Mouse (Mus musculus) midbrain, embryonic 11.5 days (tissue): ENCODE measurements around the gene Atp6v1b1. TPM values are rescaled to one million over a fixed set of nuclear protein-coding genes. Genes with fewer than 3 reads are reported as not detected.
A peak's percentile ranks its signal among the peaks of the same experiment; 100 is the strongest.
"Not testable (repeated sequence)": the region's sequence is repeated elsewhere in the genome, so short reads cannot be mapped to it uniquely, and the experiment has no call there.

Source experiments
- ATAC-seq: fragments of 200-750 bp; cut with Nextera tagmentation; 2 replicates; pipeline ENCODE4 v1.8.0; 2017; ENCODE audit warnings: moderate TSS enrichment, moderate library complexity; ENCODE audit not compliant: low FRiP score
- DNase-seq: peaks from one replicate; pipeline ENCODE4 v3.0.0; 2015; ENCODE audit warnings: low spot score; ENCODE audit errors: missing footprints
- H3K27ac ChIP-seq: fragments of 300-500 bp; sonication (generic); 2 replicates; pipeline ENCODE4 v1.5.1; 2014; ENCODE audit warnings: low read depth, low read length
- H3K27me3 ChIP-seq: fragments of 300-500 bp; sonication (generic); 2 replicates; pipeline ENCODE4 v1.6.1; 2014; ENCODE audit warnings: mild to moderate bottlenecking, low read length, moderate library complexity, mixed read lengths; ENCODE audit not compliant: control insufficient read depth, insufficient read depth
- H3K36me3 ChIP-seq: fragments of 300-500 bp; sonication (generic); 2 replicates; pipeline ENCODE4 v1.6.1; 2014; ENCODE audit warnings: mild to moderate bottlenecking, low read length, moderate library complexity, mixed read lengths; ENCODE audit not compliant: control insufficient read depth, insufficient read depth
- H3K4me1 ChIP-seq: fragments of 300-500 bp; sonication (generic); 2 replicates; pipeline ENCODE4 v1.6.1; 2014; ENCODE audit warnings: low read length; ENCODE audit not compliant: control insufficient read depth, insufficient read depth
- H3K4me2 ChIP-seq: fragments of 300-500 bp; sonication (generic); 2 replicates; pipeline ENCODE4 v1.6.1; 2014; ENCODE audit warnings: mild to moderate bottlenecking, moderate library complexity
- H3K4me3 ChIP-seq: fragments of 300-500 bp; sonication (generic); 2 replicates; pipeline ENCODE4 v1.5.1; 2014; ENCODE audit warnings: low read depth, low read length
- H3K9ac ChIP-seq: fragments of 300-500 bp; sonication (generic); 2 replicates; pipeline ENCODE4 v1.6.1; 2014; ENCODE audit warnings: low read length
- H3K9me3 ChIP-seq: fragments of 300-500 bp; sonication (generic); 2 replicates; pipeline ENCODE4 v1.6.1; 2016; ENCODE audit warnings: low read length; ENCODE audit not compliant: control insufficient read depth
- WGBS: fragments of 180-500 bp; shearing (Covaris S2); extraction: QIAGEN DNeasy Blood & Tissue Kit; methylation state at CpG from one replicate; pipeline ENCODE4 v1.1.7; 2014; 5-methylcytosine and 5-hydroxymethylcytosine counted together
- polyA plus RNA-seq: library from polyadenylated mRNA; unstranded; fragments of >200 nt; fragmentation: Nextera tagmentation; extraction: Ambion mirVana; gene quantifications from 2 replicates; pipeline ENCODE4 v1.2.1, GENCODE M21; 2014

Atp6v1b1 gene
- polyA plus RNA-seq, 1 experiment from 2014 or later, result not detected

DNA sequence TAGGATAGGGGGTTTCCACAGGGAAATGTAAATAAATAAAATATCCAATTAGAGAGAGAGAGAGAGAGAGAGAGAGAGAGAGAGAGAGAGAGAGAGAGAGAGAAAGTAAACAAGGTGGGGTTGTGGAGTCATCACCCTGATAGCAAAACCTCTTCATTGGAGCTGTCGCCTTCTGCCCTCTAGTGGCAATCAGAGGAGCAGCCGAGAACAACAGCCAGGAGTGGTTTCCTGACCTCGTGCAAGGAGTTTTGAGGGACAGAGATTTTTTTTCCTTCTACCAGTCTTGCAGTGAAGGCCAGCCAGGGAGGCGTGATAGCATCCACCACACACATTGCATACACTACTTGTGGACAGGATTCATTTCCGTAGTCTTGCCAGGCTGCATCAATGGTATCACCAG, 36.2 kb downstream of the Atp6v1b1 start:
- 5% methylated on average over 5 of the region's 5 CpGs for WGBS
- Histone ChIP-seq H3K4me1 (peaks cover 10% of the 10 kb centered on the region), H3K9me3 (no peaks in the 10 kb centered on the region), H3K9ac (no peak overlapping the region), H3K27ac (no peak overlapping the region), H3K4me3 (no peak overlapping the region), H3K27me3 (no peaks in the 10 kb centered on the region), H3K36me3 (no peaks in the 10 kb centered on the region), H3K4me2 (no peak overlapping the region)
- ATAC-seq (no peak), DNase-seq (peak; percentile 89)

DNA sequence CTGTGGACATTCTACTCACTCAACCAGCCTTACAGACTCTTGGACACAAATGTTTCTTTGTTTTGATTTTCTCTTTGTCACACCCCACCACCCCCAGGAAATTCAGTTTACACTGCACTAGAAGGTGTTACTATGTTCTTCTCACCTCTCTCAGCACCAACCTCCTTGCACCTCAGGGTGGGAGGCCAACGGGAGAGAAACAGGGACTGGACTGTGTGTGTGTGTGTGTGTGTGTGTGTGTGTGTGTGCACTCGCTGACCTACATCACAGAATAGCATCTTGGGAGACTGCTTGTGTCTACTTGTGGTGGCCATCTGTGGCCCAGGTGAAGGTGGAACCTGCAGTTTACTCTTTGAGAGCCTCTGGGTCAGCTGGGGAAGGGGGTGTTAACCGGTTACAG, 43.6 kb downstream of the Atp6v1b1 start:
- Histone ChIP-seq H3K9ac (no peak overlapping the region), H3K9me3 (no peaks in the 10 kb centered on the region), H3K27ac (no peak overlapping the region), H3K27me3 (no peaks in the 10 kb centered on the region), H3K4me1 (no peaks in the 10 kb centered on the region), H3K36me3 (no peaks in the 10 kb centered on the region), H3K4me3 (no peak overlapping the region), H3K4me2 (no peak overlapping the region)
- no peak for ATAC-seq
- DNase-seq, result no peak
- 85% methylated on average over 3 of the region's 3 CpGs for WGBS

DNA sequence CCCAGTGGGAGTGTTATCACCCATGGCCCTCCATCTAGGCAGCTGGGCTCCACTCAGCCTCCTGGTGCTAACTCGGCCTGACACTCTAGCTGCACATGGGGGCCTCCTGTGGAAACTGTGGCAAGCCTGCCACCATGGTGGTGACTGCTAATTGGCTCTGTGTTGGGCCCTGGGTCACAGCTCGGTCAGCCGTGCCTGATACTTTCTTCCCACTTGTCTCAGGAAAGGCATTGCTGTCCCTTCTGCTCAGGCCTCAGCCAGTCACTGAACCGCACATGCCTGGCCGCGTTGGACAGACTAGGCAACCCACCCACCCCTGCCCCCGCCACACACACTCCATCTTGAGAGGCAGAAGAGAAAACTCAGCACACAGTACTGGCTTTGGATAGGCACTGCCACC, 45.8 kb downstream of the Atp6v1b1 start:
- Histone ChIP-seq H3K27me3 (no peaks in the 10 kb centered on the region), H3K4me1 (no peaks in the 10 kb centered on the region), H3K9me3 (no peaks in the 10 kb centered on the region), H3K36me3 (no peaks in the 10 kb centered on the region), H3K27ac (no peak overlapping the region), H3K4me2 (no peak overlapping the region), H3K4me3 (no peak overlapping the region), H3K9ac (no peak overlapping the region)
- DNase-seq (no peak), ATAC-seq (peak; percentile 33; the same call in 1 of the 2 replicates)
- 48% methylated on average over 7 of the region's 7 CpGs for WGBS

DNA sequence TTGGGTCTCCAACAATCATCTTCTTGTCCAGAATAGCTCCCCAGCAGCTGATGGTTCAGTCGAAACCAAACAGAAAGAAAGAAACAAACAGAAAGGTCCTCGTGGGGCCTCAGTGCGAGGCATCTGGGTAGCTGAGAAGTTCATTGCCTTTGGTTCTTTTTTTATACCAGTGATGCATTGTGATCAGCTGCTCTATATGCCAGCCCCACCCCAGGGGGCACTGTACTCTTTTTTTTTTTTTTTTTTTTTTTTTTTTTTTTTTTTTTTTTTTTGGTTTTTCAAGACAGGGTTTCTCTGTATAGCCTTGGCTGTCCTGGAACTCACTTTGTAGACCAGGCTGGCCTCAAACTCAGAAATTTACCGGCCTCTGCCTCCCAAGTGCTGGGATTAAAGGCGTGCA, 47.7 kb downstream of the Atp6v1b1 start:
- not testable (repeated sequence) for H3K9ac ChIP-seq, H3K4me1 ChIP-seq, H3K4me3 ChIP-seq, ATAC-seq, DNase-seq, H3K36me3 ChIP-seq, H3K27ac ChIP-seq, H3K4me2 ChIP-seq, H3K27me3 ChIP-seq, H3K9me3 ChIP-seq
- WGBS, result 89% methylated on average over 5 of the region's 5 CpGs

DNA sequence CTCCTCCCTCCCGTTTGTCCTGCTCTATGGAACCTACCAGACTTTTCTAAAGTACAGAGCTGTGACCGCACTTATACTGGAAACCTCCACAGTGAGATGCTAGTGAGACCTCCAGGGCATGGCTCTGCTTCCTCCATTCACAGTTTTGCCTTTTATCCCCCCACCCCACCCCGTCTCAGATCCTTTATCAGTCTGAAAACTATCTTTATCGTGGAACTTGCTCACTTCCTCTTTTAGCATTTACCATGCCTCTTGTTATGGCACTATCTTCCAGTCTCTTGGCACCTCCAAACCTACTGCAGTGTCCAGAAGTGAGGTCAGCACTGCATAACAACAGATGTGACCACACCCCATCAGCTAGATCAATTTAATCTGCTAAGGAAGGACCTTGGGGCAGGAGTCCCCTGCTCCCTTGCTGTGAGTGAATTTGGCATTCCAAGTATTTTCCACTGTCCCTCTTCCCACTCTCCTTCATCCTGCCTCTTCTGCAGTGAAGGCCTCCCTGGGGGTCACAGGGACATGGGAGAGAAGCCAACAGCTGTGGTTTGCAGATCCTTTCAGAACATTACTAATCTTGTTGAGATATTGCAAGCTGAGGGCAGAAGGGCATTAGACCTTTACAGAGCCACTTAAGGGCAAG, 48.6 kb downstream of the Atp6v1b1 start:
- Histone ChIP-seq H3K4me3 (no peak overlapping the region), H3K4me2 (no peak overlapping the region), H3K4me1 (peaks cover 3% of the 10 kb centered on the region; the same call in 1 of the 2 replicates), H3K27me3 (no peaks in the 10 kb centered on the region), H3K36me3 (no peaks in the 10 kb centered on the region), H3K27ac (no peak overlapping the region), H3K9me3 (no peaks in the 10 kb centered on the region), H3K9ac (no peak overlapping the region)
- no peak for ATAC-seq
- DNase-seq, result no peak
- 74% methylated on average over 4 of the region's 4 CpGs for WGBS

DNA sequence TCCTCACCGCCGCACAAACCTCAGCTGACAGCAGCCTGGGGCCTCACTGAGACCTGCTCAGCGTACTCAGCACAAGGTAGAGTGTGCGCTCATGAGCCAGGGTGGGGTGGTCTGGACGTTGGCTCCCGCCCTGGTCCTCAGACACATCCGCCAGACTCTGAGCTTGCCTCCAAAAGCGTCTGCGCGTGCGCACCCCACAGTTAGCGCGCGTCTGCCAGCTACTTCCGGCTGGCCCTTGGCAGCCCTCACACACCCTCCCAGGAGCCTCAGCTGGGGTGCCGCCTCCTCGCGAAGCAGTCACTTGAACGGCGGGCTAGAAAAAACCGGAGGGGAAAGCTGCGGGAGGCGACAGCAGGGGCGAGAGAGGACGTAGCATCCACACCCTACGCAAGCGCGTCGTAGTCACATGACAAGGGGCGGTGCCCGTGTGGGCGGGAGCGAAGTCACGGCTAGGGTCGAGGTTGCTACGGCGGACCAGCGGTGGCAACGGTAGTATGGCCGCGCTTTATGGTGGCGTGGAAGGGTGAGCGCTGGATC, 52.0 kb downstream of the Atp6v1b1 start, which contains the start of gene Nagk:
Nagk (plus strand) TSS at position 223 of the 537 bp plus-strand sequence.
- no peaks in the 10 kb centered on the region for H3K36me3 ChIP-seq
- WGBS, result under 1% methylated on average over 43 of the region's 43 CpGs
- no peaks in the 10 kb centered on the region for H3K9me3 ChIP-seq
- peak; percentile 99 for DNase-seq
- peaks cover 3% of the 10 kb centered on the region; the same call in 1 of the 2 replicates for H3K4me1 ChIP-seq
- H3K4me3 ChIP-seq, result peak within 1 kb of the TSS; percentile 68
- H3K27me3 ChIP-seq, result no peaks in the 10 kb centered on the region
- H3K4me2 ChIP-seq, result peak within 1 kb of the TSS; percentile 97
- ATAC-seq, result peak; percentile 97
- H3K9ac ChIP-seq, result peak within 1 kb of the TSS; percentile 84
- peak within 1 kb of the TSS; percentile 92 for H3K27ac ChIP-seq

DNA sequence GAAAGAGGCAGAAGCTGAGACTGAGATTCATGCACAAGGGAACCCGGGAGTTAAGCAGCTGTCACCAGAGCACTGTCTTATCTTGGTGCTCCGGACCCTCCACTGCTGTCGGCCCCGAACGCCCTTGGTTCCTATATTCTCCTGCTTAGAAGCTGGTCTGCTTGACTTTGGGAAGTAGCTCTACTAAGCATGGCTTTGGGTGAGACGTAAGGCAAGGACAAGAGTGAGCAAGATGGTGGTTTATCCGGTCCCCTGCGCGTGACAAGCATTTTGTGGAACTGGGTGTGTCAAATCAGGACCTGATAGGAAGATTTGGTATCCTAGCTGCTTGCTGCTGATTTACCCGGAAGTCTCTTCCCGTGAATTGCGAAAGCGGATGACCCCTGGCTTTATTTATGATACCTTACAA, 52.7 kb downstream of the Atp6v1b1 start:
- peak overlapping the region; percentile 84 for H3K9ac ChIP-seq
- peaks cover 3% of the 10 kb centered on the region; the same call in 1 of the 2 replicates for H3K4me1 ChIP-seq
- peak overlapping the region; percentile 68 for H3K4me3 ChIP-seq
- WGBS, result 22% methylated on average over 13 of the region's 13 CpGs
- peak overlapping the region; percentile 97 for H3K4me2 ChIP-seq
- peak overlapping the region; percentile 92 for H3K27ac ChIP-seq
- ATAC-seq (no peak), DNase-seq (no peak)
- H3K9me3 ChIP-seq, result no peaks in the 10 kb centered on the region
- no peaks in the 10 kb centered on the region for H3K27me3 ChIP-seq
- no peaks in the 10 kb centered on the region for H3K36me3 ChIP-seq

DNA sequence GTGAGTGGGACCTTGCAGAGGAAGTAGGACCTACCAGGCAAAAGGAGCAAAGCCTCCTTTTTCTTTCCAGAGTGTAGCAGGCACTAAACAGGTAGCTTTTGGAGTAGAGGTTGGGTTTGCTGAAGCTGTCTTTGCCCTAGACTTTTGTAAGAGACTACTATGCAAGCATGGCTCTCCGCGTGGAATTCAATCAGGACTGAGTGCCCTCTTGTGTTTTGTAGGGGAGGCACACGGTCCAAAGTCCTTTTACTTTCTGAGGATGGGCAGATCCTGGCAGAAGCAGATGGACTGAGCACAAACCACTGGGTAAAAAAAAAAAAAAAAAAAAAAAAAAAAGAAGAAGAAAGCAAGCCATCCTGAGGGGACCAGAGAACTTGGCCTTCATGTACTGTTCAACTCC, 53.9 kb downstream of the Atp6v1b1 start:
- no peaks in the 10 kb centered on the region for H3K9me3 ChIP-seq
- peaks cover 3% of the 10 kb centered on the region; the same call in 1 of the 2 replicates for H3K4me1 ChIP-seq
- 61% methylated on average over 3 of the region's 3 CpGs for WGBS
- H3K36me3 ChIP-seq, result no peaks in the 10 kb centered on the region
- no peak for DNase-seq
- H3K27ac ChIP-seq, result no peak overlapping the region
- no peak for ATAC-seq
- no peak overlapping the region for H3K4me3 ChIP-seq
- H3K27me3 ChIP-seq, result no peaks in the 10 kb centered on the region
- no peak overlapping the region for H3K9ac ChIP-seq
- no peak overlapping the region for H3K4me2 ChIP-seq

DNA sequence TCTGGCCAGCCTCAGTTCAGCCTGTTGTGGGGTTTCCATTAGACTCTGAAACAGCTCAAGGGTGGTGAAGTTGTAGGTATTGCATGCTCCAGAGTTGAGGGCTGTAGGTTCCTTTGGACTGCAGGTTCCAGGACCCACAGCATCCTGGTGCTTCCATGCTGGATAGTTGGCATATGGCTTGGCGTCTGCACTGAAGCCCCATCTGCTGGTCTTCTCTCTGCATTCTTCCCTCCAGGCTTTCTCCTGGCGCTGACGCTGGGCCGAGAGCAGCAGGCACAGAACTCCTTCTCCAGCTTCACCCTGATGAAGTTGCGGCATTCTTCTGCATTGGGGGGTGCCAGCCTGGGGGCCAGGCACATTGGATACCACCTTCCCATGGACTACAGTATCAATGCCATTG, 59.2 kb downstream of the Atp6v1b1 start:
- no peak overlapping the region for H3K4me3 ChIP-seq
- no peak for ATAC-seq
- DNase-seq, result no peak
- no peak overlapping the region for H3K4me2 ChIP-seq
- H3K4me1 ChIP-seq, result no peaks in the 10 kb centered on the region
- H3K27me3 ChIP-seq, result no peaks in the 10 kb centered on the region
- H3K9me3 ChIP-seq, result no peaks in the 10 kb centered on the region
- no peak overlapping the region for H3K27ac ChIP-seq
- H3K36me3 ChIP-seq, result peaks cover 10% of the 10 kb centered on the region; the same call in 1 of the 2 replicates
- no peak overlapping the region for H3K9ac ChIP-seq
- WGBS, result 92% methylated on average over 5 of the region's 5 CpGs
